Mouse (Mus musculus): Measurements from ENCODE around the gene Ncoa7. TPM values are rescaled to one million over a fixed set of nuclear protein-coding genes. Genes with fewer than 3 reads are reported as not detected.
"Not testable (repeated sequence)": the region's sequence is repeated elsewhere in the genome, so short reads cannot be mapped to it uniquely, and the experiment has no call there.

The Ncoa7 gene
- polyA plus RNA-seq, 1 experiment from 2014 or later, result 8.3 TPM

DNA sequence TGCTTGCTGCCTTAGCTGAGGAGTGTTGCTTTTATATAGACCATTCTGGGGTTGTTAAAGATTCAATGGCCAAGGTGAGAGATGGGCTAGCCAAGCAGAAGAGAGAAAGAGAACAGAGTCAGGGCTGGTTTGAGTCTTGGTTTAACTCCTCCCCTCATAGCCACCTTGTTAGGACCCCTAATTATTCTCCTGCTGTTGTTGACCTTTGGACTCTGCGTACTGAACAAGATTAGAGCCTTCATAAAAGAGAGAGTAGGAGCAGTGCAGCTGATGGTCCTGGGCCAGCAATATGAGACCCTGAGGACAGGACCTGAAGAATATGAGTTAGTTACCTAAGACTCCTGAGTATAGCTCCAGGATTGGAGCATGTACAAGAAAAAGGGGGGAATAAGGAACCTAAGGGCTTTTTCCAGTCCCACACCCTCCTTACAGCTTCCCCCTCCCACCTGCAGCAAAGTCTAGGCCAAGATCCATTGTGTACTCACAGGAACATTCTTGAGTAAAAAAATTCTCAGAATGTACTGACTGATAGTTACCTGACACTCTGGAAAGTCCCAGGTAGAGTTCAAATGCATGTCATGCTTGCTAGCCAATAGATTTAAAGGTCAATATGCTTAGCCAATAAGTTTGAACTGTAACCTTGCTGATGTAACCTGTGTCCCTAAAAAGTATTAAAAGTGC, 166.5 kb downstream of the Ncoa7 start:
- not testable (repeated sequence) for H3K9ac ChIP-seq (ENCODE audit: low read length); H3K27ac ChIP-seq (replicated peaks in 1 of 2; ENCODE audit: control insufficient read depth in 1 of 2, insufficient read depth in 1 of 2, low read depth in 2 of 2, low read length in 2 of 2); H3K4me1 ChIP-seq (ENCODE audit: control insufficient read depth in 2 of 2, insufficient read depth in 2 of 2, low read length in 2 of 2); H3K4me2 ChIP-seq (ENCODE audit: low read length); H3K4me3 ChIP-seq (ENCODE audit: control insufficient read depth in 1 of 2, insufficient read depth in 1 of 2, low read depth in 1 of 2, low read length in 2 of 2); H3K27me3 ChIP-seq (ENCODE audit: control insufficient read depth, insufficient read depth, low read length); ATAC-seq (ENCODE audit: insufficient number of reproducible peaks, insufficient read depth, low FRiP score, low read depth); H3K9me3 ChIP-seq (ENCODE audit: control insufficient read depth, low read length); H3K36me3 ChIP-seq (ENCODE audit: control insufficient read depth, insufficient read depth, low read length)
- 86% methylated on average over 1 of the region's 1 CpGs for whole genome bisulfite sequencing

DNA sequence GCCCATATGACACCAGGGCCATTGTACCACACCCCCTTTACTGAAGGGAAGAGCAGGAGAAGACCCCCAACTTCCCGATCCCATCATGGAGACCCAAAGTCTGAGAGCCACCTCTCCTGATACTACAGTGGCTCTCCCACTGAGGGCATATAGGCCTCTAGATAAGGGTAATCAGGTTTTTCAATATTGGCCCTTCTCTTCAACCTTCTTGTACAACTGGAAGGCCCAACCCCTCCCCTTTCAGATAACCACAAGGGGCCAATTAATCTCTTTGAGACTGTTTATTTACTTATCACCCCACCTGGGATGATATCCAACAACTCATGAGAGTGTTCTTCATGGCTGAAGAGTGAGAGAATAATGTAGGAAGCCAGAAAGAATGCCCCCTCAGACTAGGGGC, 170.4 kb downstream of the Ncoa7 start:
- ATAC-seq (ENCODE audit: insufficient number of reproducible peaks, insufficient read depth, low FRiP score, low read depth), result no peak
- WGBS, result 93% methylated on average over 1 of the region's 1 CpGs
- no peaks in the 10 kb centered on the region for H3K27me3 ChIP-seq (ENCODE audit: control insufficient read depth, insufficient read depth, low read length)
- no peak overlapping the region for H3K4me2 ChIP-seq (ENCODE audit: low read length)
- H3K9me3 ChIP-seq (ENCODE audit: control insufficient read depth, low read length), result no peaks in the 10 kb centered on the region
- no peak overlapping the region for H3K4me3 ChIP-seq (ENCODE audit: control insufficient read depth in 1 of 2, insufficient read depth in 1 of 2, low read depth in 1 of 2, low read length in 2 of 2)
- H3K36me3 ChIP-seq (ENCODE audit: control insufficient read depth, insufficient read depth, low read length), result no peaks in the 10 kb centered on the region
- H3K27ac ChIP-seq (replicated peaks in 1 of 2; ENCODE audit: control insufficient read depth in 1 of 2, insufficient read depth in 1 of 2, low read depth in 2 of 2, low read length in 2 of 2), result no peak overlapping the region
- H3K4me1 ChIP-seq (ENCODE audit: control insufficient read depth in 2 of 2, insufficient read depth in 2 of 2, low read length in 2 of 2), result no peaks in the 10 kb centered on the region
- no peak overlapping the region for H3K9ac ChIP-seq (ENCODE audit: low read length)

DNA sequence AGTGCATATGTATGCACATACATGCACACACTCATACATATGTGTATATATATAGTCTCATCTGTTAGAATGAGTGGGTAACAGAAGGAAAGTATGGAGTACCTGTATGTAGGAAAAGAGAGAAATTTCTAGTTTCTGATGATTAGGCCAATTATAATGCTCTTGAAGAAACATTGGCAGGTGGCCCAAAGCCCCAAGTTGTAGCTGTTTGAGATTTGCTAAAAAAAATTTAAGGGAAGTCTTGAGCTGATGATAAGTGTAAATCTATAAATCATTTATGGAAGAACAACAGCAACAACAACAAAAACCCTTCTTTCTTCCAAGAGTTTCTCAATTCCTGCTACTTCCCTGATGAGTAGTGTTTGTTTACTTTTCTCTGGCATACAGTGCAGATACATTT, 173.1 kb downstream of the Ncoa7 start:
- no peak overlapping the region for H3K4me2 ChIP-seq (ENCODE audit: low read length)
- H3K36me3 ChIP-seq (ENCODE audit: control insufficient read depth, insufficient read depth, low read length), result no peaks in the 10 kb centered on the region
- H3K27ac ChIP-seq (replicated peaks in 1 of 2; ENCODE audit: control insufficient read depth in 1 of 2, insufficient read depth in 1 of 2, low read depth in 2 of 2, low read length in 2 of 2), result no peak overlapping the region
- no peak overlapping the region for H3K4me3 ChIP-seq (ENCODE audit: control insufficient read depth in 1 of 2, insufficient read depth in 1 of 2, low read depth in 1 of 2, low read length in 2 of 2)
- H3K4me1 ChIP-seq (ENCODE audit: control insufficient read depth in 2 of 2, insufficient read depth in 2 of 2, low read length in 2 of 2), result no peaks in the 10 kb centered on the region
- no peaks in the 10 kb centered on the region for H3K27me3 ChIP-seq (ENCODE audit: control insufficient read depth, insufficient read depth, low read length)
- ATAC-seq (ENCODE audit: insufficient number of reproducible peaks, insufficient read depth, low FRiP score, low read depth), result no peak
- no peak overlapping the region for H3K9ac ChIP-seq (ENCODE audit: low read length)
- no peaks in the 10 kb centered on the region for H3K9me3 ChIP-seq (ENCODE audit: control insufficient read depth, low read length)

DNA sequence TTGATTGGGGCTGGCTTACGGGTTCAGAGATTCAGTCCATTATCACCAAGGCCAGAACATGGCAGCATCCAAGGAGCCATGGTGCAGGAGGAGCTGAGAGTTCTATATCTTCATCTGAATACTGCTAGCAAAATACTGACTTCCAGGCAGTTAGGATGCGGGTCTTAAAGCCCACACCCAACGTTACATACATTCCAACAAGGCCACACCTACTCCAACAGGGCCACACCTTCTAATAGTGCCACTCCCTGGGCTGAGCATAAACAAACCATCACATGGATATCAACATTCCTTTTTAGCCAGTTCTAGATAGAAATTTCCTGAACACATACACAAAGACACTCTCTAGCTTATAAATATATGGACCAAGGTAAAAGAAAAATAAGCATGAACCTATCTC, 173.6 kb downstream of the Ncoa7 start, which contains the start of gene Hint3:
TSS of gene Hint3 (minus strand) at position 120 of the 400 bp plus-strand sequence.
- 0 out of 4 replicates have a peak, but pooled peaks cover 0 to 2% of the 10 kb centered on the region in 2 experiments for H3K4me1 ChIP-seq (ENCODE audit: control insufficient read depth in 2 of 2, insufficient read depth in 2 of 2, low read length in 2 of 2)
- H3K4me2 ChIP-seq (ENCODE audit: low read length), result no peak within 1 kb of the TSS
- H3K27me3 ChIP-seq (ENCODE audit: control insufficient read depth, insufficient read depth, low read length), result no peaks in the 10 kb centered on the region
- no peak within 1 kb of the TSS for H3K4me3 ChIP-seq (ENCODE audit: control insufficient read depth in 1 of 2, insufficient read depth in 1 of 2, low read depth in 1 of 2, low read length in 2 of 2)
- no peaks in the 10 kb centered on the region for H3K36me3 ChIP-seq (ENCODE audit: control insufficient read depth, insufficient read depth, low read length)
- WGBS, result 84% methylated on average over 3 of the region's 3 CpGs
- H3K27ac ChIP-seq (replicated peaks in 1 of 2; ENCODE audit: control insufficient read depth in 1 of 2, insufficient read depth in 1 of 2, low read depth in 2 of 2, low read length in 2 of 2), result no peak within 1 kb of the TSS
- H3K9me3 ChIP-seq (ENCODE audit: control insufficient read depth, low read length), result no peaks in the 10 kb centered on the region
- ATAC-seq (ENCODE audit: insufficient number of reproducible peaks, insufficient read depth, low FRiP score, low read depth), result no peak
- no peak within 1 kb of the TSS for H3K9ac ChIP-seq (ENCODE audit: low read length)

DNA sequence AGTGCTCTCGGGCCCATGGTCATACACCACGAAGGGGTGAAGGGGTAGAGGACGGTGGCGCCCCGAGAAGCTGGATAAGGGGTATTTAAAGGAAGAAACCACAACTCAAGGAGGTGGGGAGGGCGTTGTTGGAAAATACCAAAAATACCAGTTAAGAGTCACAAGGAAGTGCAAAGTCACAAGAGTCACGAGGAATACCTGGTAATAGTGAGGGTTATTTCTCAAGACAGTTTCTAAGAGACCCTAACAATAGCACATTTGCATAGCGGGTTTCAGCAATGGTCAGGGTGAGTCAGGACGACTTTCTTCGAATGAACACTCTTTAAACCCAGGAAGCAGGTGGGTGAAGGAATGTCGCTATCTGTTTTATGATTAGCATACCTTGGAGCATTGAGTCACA, 174.7 kb downstream of the Ncoa7 start:
- ATAC-seq (ENCODE audit: insufficient number of reproducible peaks, insufficient read depth, low FRiP score, low read depth); H3K27ac ChIP-seq (replicated peaks in 1 of 2; ENCODE audit: control insufficient read depth in 1 of 2, insufficient read depth in 1 of 2, low read depth in 2 of 2, low read length in 2 of 2); H3K4me2 ChIP-seq (ENCODE audit: low read length); H3K4me3 ChIP-seq (ENCODE audit: control insufficient read depth in 1 of 2, insufficient read depth in 1 of 2, low read depth in 1 of 2, low read length in 2 of 2); H3K27me3 ChIP-seq (ENCODE audit: control insufficient read depth, insufficient read depth, low read length); H3K9ac ChIP-seq (ENCODE audit: low read length); H3K36me3 ChIP-seq (ENCODE audit: control insufficient read depth, insufficient read depth, low read length); H3K4me1 ChIP-seq (ENCODE audit: control insufficient read depth in 2 of 2, insufficient read depth in 2 of 2, low read length in 2 of 2); H3K9me3 ChIP-seq (ENCODE audit: control insufficient read depth, low read length): not testable (repeated sequence)
- 88% methylated on average over 11 of the region's 11 CpGs for WGBS

DNA sequence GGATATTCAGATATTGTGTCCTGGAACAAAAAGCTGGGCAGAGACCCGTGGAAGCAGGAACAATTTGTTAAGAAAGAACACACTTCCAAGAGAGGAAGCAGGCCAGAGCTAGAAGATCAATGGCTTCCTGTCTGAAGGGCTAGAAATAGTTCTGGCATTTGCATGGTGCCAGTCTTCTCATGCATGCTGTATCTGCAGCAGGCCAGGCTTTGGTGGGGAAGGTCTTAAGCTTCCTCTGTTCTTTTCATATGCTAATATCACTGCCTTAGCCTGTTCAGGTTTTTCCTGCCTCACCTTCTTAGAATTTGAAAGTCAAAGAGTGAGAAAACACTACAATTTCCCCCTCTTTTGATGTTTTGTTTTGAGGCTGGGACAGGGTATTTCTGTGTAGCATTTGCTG, 175.6 kb downstream of the Ncoa7 start:
- no peak for ATAC-seq (ENCODE audit: insufficient number of reproducible peaks, insufficient read depth, low FRiP score, low read depth)
- Histone ChIP-seq H3K4me1 (ENCODE audit: control insufficient read depth in 2 of 2, insufficient read depth in 2 of 2, low read length in 2 of 2) (0 out of 4 replicates have a peak, but pooled peaks cover 0 to 8% of the 10 kb centered on the region in 2 experiments), H3K36me3 (ENCODE audit: control insufficient read depth, insufficient read depth, low read length) (no peaks in the 10 kb centered on the region), H3K27me3 (ENCODE audit: control insufficient read depth, insufficient read depth, low read length) (no peaks in the 10 kb centered on the region), H3K4me3 (ENCODE audit: control insufficient read depth in 1 of 2, insufficient read depth in 1 of 2, low read depth in 1 of 2, low read length in 2 of 2) (no peak overlapping the region), H3K9ac (ENCODE audit: low read length) (no peak overlapping the region), H3K27ac (replicated peaks in 1 of 2; ENCODE audit: control insufficient read depth in 1 of 2, insufficient read depth in 1 of 2, low read depth in 2 of 2, low read length in 2 of 2) (no peak overlapping the region), H3K9me3 (ENCODE audit: control insufficient read depth, low read length) (no peaks in the 10 kb centered on the region), H3K4me2 (ENCODE audit: low read length) (no peak overlapping the region)
- 38% methylated on average over 1 of the region's 1 CpGs for WGBS

DNA sequence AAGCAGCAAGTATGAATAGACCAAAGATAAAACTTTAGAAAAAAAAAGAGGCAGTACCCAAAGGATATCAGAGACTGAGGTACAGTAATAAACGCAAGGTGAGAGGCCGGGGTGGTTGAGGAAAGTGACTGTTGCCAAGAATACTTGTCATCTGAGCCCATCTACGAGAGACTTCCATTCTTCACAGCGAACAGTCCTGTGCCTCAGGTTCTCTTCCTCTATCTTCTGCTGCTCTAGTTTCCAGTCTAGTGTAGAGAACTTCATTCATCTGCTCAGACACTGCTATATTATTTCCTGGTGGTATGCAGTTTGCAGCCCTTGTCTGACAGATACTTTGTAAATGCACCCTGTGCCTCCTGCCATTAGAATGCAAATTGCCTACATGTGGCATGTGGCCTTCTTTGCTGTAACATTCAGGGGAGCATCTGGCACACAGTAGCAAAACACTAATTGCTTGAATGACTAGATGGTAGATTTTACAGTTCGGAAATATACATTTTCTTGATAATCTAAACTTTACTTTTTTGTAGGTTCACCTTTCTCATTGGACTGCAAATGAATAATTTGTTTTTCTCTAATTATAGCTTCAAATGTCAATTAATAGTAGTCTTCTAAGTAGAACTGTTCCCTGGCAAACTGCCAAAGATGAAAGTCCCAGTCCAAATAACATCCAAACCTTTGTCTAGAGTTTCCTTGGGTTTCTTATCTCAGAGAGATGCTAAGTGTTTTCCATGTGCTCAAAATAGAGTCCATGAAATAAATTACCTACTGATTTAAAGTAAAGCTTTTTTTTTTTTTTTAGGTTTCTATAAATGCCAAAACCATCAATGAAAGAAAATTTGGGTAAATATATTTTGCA, 178.7 kb downstream of the Ncoa7 start:
- Histone ChIP-seq H3K4me2 (ENCODE audit: low read length) (no peak overlapping the region), H3K27me3 (ENCODE audit: control insufficient read depth, insufficient read depth, low read length) (no peaks in the 10 kb centered on the region), H3K4me3 (ENCODE audit: control insufficient read depth in 1 of 2, insufficient read depth in 1 of 2, low read depth in 1 of 2, low read length in 2 of 2) (no peak overlapping the region), H3K36me3 (ENCODE audit: control insufficient read depth, insufficient read depth, low read length) (no peaks in the 10 kb centered on the region), H3K9me3 (ENCODE audit: control insufficient read depth, low read length) (no peaks in the 10 kb centered on the region), H3K4me1 (ENCODE audit: control insufficient read depth in 2 of 2, insufficient read depth in 2 of 2, low read length in 2 of 2) (0 out of 4 replicates have a peak, but pooled peaks cover 0 to 8% of the 10 kb centered on the region in 2 experiments), H3K27ac (replicated peaks in 1 of 2; ENCODE audit: control insufficient read depth in 1 of 2, insufficient read depth in 1 of 2, low read depth in 2 of 2, low read length in 2 of 2) (no peak overlapping the region), H3K9ac (ENCODE audit: low read length) (no peak overlapping the region)
- 48% methylated on average over 5 of the region's 5 CpGs for WGBS
- no peak for ATAC-seq (ENCODE audit: insufficient number of reproducible peaks, insufficient read depth, low FRiP score, low read depth)
